Mouse (Mus musculus): ENCODE results near the gene Bhlha9.

Gene Bhlha9

DNA sequence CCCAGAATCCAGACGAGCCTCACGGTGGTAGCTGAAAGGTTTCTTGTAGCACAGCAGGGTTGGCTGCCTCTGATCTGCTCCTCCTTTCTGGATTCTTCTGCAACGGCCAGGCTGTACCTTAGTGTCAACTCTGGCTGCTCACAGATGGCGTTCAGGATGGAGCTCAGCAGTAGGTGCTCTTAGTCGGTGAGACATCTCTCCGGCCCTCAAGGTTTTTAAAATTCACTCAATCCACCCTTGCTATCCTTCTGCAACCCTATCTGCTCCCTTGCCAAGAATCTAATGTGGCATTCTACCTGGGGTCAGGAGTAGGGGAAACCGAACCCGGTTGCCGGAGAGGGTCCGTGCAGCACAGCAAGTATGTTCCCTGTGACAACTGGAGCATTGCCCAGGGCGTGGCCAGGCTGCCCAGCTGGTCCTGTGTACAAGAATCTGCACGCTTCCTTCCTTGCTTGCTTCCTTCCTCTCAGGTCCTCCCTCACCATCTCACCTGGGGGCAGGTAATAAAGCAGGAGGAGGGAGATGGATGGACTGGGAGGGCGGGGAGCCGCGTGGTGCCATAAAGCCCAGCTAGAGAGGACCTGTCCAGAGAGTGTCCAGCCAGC, at the start of gene Bhlha9:
TSS of gene Bhlha9 (plus strand) at position 600 of the 605 bp plus-strand sequence.
- no peak for DNase-seq (ENCODE audit: low read depth)

DNA sequence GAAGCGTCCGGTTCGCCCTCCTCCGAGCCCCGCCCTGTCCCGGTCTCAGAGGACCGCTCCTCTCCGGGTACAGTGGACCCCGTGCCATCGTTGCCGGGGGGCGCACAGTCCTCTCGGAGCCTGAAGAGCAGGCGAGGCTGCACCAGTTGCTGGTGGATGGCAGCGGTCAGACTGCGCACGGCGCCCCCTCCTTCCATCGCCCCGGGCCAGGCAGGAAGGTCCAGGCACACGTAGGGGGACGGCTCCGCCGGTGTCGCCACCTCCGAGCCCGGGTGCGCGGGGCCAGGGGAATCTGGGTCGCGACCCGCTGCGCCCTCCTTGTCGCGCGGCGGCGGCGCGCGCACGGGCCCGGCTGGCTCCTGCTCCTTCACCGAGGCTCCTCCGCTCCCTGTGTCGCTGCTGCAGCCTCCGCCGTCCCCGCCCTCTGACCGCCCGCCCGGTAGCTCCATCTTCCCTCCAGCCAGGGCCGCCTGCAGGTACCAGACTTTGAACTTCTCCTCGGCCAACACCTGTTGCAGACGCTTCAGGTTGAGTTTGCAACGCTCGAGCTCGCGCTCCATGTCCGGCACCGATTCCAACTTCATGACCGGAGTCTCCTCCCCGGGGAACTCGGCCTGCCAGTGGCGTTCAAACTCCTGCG, 49.6 kb upstream of the Bhlha9 start:
- no peak for DNase-seq (ENCODE audit: low read depth)

DNA sequence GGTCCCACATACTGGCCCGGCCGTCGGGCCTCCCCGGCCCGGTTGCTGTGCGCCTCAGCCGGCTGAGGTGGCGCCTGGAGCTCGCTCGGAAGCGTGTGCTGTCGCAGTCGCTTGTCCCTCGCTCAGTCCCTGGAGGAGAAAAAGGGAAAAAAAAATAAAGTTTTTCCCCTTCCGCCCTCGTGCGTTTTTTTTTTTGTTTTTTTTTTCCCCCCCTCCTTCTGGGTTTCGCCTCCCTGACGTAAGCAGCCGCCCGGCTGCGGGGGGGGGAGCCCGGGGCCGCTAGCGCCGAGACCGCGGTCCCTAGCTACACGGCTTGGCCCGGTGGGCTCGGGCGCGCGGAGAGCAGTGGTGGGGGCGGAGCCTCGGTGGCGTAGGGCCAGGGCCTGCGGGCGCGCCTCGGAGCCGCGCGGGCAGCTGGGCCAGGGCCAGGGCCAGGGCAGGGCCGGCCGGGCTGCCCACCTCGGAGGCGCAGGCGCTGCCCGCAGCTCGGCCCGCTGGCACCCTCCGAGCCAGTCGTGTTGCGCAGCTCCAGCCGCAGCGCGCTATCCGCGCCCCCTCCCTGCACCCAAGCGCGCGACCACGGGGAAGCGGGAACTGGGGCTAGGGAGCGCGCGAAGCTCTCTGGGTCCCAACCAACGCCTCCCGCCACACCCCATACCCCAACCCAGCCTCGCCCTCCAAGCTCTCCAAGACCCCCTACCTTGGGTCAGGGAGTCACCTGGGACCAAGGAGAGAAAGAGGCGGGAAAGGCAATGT, 48.9 kb upstream of the Bhlha9 start:
- no peak for DNase-seq (ENCODE audit: low read depth)

DNA sequence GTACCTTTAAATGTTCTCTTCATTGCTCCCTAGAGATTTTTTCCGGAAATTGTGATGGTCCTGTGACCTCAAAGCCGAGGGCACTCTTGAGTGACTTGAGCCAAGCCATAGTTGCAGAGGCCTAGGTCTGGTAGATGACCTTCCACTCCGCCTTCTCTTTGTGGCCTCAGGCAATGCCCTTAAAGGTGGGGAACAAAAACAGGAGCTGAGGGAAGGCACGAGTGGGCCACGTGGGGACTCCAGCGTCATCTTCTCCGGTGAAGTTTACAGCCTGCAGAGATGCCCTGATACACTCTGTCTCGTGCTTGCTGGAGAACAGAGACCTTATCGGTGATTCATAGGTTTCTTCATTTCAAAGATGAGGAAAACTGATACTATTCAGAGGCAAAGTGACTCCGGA, 48.2 kb upstream of the Bhlha9 start:
- no peak for DNase-seq (ENCODE audit: low read depth)

DNA sequence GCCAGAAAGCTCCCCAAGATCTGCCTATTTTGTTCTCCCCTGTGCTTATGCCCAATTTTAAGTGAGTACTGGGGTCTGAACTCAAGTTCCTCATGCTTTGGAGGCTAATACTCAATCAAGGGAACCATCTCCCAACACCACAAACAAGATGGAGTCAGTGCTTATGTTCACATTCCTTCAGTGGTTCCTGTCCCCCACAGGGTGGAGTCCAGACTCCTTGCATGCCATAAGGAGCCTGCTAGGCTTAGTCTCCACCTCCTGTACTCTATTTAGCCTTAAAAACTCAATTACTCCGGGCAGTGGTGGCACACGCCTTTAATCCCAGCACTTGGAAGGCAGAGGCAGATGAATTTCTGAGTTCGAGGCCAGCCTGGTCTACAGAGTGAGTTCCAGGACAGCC, 47.4 kb upstream of the Bhlha9 start:
- DNase-seq (ENCODE audit: low read depth) = no peak

DNA sequence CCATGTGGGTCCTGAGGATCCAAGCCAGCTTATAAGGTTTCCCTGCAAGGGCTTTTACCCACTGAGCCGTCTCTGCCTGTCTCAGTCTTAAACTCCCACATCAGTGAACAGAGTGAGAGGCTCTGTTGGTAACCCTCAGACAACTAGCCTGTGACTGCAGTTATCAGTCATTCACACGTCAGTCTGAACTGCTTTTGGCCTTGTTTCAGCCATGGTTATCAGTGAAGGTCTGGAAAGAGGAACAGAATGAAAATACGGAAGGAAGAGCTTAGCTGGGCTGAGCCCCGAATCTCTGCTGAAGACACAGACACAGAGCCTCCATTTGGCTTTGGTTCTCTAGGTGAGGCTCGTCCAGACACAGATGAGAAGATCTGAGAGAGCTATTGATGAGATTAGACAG, 43.7 kb upstream of the Bhlha9 start:
- no peak for DNase-seq (ENCODE audit: low read depth)

DNA sequence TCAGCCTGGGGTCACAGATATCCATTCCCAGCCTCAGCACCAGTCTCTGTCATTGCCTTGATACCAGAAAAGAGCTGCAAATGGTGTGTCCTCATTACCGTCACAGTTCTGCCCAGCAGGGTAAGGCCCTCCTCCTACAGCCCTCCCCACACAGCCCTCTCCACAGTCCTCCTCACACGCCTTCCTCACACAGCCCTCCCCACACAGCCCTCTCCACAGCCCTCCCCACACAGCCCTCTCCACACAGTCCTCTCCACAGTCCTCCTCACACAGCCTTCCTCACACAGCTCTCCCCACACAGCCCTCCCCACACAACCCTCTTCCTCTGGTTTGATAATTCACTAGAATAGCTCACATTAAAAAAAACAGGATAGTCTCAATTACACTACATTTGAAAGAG, 42.2 kb upstream of the Bhlha9 start:
- DNase-seq (ENCODE audit: low read depth) = no peak

DNA sequence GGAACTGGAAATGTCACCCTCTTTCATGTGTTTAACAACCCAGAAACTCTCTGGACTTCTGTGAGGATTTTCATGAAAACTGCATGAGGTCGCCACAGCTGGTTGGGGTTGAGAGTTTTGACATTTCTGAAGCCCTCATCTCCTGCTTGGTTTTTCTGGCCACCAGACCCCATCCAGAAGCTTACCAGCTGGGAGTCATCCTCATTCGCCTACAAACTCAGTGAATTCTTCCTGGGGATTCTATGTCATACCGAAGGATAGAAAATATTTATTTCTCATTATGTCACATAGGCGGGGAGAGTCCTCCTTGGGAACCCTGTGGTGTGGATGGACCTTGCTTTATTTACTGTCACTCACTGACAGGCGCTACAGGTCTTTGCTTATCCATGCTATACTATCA, 41.8 kb upstream of the Bhlha9 start:
- DNase-seq (ENCODE audit: low read depth) = no peak

DNA sequence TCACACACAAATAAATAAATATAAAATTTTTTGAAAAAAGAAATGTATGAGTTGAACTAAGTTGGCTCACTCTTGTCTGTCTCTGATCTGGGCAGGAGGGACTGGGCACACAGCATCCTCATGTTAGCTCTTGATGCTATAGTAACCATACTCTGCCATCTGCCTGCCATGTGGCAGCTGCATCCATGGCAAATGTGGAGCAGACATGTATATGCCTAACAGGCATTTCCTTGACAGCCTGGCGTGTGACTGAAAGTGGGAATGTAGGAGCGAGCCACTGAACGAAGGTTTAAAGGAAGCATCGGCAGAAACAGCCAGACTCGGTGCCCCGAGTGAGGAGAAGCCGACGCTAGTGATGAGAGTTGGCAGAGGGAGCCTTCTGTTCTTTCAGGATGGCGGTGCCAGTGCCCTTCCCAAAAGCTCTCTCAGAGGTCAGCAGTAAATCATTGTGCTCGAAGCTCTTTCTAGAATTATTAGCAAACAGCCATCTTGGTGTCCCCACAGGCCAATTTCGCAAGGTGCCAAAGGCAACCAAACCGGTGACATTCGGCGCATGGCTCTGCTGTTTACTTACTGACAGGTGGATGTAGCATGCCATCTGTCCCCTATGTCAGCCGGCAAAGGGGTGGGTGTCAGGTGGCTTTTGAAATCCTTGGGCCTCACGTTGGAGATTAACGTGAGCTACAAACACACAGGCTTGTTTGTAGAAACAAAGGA, 32.8 kb upstream of the Bhlha9 start:
- no peak for DNase-seq (ENCODE audit: low read depth)

DNA sequence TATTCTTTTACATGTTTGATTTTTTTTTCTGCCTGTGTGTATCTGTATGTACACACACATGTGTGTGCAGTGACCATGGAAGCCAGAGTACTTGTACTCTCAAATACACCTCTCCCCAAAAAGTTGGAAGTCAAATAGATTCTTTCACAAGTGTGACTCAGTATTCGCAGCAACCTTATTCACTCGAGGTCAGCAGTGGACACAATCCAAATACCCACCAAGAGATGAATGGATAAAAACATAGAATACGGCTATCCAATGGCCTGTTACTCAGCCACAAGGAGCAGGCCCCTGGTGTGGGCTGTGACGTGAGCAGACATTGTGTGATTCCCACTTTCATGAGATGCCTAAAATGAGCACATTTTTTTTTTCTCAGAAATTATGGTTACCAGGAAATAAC, 32.0 kb upstream of the Bhlha9 start:
- DNase-seq (ENCODE audit: low read depth) = no peak

DNA sequence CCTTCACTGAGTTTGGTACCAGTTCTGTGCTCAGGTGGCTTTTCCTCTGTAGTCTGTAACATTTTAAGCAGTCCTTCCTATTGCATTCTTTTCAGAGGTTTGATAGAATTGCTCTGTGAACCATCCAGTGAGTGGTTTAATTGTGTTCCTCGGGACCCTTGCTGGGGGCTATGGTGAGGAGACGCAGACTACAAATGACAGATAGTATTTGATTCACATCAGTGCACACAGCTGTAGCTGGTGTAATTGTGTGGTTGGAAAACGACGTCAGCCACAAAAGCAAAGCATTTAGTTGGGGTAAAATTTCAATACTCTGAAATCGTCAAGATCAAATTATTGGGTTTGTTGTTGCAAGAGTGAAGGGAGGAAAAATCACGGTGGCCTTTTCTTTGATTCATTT, 28.0 kb upstream of the Bhlha9 start:
- no peak for DNase-seq (ENCODE audit: low read depth)

DNA sequence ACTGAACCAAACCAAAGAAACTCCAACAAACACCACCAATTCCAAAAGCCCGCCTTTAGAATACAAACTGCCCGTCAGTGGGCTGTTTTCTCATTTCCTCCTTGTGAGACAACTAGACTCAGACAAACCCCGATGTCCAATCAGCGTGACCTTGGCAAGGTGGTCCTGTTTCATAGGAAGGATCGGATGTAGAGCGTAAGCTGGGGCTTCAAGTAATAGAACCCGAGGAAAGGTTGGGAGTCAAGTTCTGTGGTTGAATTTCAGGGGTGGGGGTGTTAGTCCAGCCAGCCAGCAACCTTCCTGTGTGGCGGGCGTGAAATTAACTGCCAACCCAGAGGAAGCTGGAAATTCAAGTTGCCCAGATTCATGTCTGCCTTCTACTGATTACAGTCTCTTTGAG, 27.2 kb upstream of the Bhlha9 start:
- DNase-seq (ENCODE audit: low read depth) = no peak

DNA sequence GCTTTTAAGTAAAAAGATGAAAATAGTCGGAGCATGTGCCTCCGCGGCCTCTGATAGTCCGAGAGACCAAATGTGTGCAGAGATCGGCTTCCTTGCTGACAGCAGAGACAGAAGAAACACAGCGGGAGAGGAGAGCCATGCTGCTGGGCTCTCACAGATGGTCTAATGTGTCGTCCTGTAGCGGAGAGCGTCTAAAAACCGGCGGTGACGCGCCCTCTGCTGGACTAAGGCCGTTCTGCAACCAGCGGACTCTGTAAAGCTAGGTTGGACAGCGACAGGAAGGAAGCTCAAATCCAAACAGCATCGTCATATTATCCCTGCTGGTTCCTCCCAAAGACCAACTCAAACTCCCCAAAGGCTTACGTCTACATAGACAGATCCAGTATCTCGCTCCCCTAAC, 26.3 kb upstream of the Bhlha9 start:
- peak; percentile 60 for DNase-seq (ENCODE audit: low read depth)

DNA sequence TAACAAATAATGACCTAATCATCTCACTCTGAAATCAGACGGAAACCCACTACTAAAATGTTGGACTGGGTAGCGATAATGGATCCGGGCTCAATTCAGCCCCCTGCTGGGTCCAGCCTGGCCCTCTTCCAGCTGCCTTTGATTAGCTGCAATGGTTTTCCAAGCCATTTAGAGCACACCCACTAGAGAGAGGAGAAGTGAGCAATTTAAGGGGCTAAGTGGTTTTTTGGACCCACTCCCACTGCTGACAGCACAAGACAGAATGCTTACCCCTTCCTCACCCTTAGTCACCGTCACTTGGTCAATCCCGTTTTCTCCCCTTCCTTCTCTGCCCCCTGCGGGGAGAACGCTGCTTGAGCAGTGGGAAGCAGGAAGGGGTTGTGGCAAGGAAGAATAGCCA, 25.2 kb upstream of the Bhlha9 start:
- no peak for DNase-seq (ENCODE audit: low read depth)

DNA sequence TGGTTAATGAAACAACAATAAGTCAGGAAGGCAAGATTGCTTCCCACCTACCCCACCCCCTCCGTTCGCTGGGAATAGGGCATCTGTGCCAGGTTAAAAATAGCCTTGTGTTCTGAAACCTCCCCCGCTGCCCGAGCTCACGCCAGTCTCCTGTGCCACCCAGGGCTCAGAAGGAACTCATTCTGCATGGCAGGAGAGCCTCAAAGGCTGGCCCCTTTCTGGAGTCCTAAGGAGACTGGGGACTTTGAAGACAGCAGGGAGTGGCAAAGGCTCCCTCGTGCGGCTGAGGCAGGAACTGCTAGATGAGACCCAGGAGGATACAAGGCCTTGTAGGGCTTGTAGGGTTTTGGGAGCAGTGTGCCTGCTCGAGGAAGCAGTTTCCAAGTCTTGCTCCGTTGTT, 24.8 kb upstream of the Bhlha9 start:
- peak; percentile 39 for DNase-seq (ENCODE audit: low read depth)

DNA sequence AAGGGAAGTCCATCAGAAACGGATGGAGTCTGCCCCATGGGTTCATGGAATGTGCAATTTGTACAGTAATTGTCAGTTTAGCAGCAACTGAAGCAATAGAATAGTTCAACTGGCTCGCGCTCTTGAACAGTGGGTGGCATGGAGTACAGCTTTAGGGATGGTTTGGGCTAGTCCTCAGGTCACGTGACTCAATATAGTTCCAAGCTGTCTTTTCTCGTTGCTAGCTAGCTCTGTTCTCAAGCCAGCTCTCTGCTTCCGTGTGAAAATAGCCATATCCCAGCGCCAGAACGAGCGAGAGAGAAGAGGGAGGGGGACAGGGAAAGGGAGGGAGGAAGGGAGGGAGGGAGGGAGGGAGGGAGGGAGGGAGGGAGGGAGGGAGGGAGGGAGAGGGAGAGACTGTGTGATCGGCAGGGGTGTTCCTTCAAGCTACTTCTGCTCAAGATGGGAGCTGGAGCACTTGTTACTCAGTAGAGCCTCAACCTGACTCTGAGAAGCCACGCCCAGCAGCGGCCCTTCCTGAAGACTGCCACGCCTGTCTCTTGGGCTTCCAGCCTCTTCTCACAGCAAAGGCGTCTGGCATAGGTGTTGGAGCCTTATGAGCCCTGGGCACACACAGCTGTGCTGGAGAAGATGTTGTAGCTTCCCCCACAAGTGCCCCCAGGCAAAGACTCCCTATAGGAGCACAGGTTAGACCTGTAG, 21.3 kb upstream of the Bhlha9 start:
- DNase-seq (ENCODE audit: low read depth) = no peak

DNA sequence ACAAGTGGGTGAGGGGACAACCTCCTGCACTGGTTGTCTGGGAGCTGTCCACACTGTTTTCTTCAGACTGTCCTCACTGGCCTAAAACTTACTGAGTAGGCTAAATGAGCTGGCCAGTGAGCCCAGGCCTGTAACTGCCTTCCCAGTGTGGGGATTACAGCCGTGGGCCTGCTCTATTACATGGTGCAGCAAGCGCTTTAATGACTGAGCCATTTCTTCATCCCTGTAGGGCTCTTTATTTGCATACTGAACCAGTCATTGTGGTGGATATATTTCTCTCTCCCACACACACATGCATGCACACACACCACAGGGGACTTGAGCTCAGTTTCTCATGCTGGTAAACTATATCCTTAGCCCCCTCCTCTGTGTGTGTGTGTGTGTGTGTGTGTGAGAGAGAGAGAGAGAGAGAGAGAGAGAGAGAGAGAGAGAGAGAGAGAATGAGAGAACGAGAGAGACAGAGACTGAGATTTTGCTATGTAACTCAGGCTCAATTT, 19.4 kb upstream of the Bhlha9 start:
- no peak for DNase-seq (ENCODE audit: low read depth)

DNA sequence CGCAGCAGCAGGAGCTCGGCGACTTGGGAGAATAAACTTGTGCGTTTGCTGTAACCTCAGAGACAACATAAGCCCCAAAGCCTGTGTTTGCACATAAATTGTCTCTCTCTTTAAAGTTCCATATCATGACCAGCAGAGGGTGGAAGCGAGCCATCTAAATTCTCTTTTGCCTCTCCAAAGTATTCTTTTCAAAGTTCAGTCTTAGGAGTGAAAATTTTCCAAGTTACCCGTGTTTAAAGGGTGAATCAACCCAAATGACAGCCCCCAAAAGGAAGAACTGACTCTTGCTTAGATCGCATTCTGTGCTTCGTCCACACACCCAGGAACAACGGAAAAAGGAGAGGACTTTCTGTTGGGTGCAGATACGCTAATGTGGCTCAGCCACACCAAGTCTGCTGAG, 17.2 kb upstream of the Bhlha9 start:
- DNase-seq (ENCODE audit: low read depth) = peak; percentile 19

DNA sequence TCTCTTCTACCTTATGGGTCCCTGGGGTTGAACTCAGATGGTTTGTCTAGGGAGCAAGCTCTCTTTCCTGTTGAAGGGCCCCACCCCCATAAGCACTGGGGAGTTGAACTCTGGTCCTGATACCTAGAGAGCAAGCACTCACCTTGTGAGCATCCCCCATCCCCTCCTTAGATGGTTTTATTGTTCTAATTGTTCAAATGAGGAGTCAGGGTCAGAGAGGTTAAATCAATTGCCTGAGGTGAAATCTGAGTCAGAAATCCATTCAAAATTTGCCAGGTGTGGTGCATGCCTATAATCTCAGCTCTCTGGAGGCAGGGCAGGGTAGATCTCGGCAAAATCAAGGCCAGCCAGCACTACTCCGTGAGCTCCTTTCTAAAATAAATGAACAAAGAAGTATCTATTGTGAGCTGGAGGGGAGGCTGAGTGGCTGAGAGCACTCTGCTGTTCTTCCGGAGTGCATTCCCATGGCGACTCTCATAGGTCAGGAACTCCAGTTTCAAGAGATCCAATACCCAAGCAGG, 14.8 kb upstream of the Bhlha9 start:
- no peak for DNase-seq (ENCODE audit: low read depth)

DNA sequence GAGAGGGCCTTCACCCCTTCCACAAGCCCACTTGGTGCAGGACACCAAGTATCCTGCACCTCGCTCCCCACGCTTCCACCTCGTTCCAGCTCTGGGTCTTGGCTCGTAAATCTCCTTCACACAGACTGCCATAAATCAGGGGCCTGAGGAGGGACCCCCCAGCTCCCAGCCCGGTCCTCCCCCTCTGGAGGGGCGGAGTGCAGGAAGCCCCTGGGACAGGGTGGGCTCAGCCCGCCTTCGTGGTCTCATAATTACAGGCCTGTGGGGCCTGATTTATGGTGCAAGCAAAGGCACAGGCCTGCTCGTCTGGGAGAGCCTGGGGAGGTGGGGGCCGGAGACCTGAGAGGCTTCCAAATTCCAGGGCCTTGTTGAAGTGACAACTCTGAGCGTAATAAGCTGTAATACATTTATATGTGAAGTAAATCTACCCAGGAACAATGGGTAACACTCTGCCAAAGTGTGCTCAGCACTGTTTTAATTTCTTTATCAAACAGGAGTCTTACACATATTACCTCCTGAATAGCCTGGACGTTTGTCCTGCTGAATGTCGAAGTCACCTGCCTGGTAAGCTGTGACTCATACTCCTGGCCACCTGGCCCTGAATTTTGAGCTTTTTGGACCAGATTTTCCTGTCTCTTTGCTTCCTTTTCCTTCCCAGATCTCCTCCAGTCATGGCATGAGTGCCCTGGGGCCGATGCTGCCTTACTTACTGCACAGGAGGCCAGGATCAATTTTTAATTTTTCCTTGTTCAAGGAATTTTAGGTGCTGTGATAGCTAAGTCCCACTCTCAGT, 12.9 kb upstream of the Bhlha9 start:
- DNase-seq (ENCODE audit: low read depth) = no peak

Measured in c-Kit-positive CD71-positive TER-119-negative erythroid progenitor cells, embryonic 14.5 days (primary cell).